Mouse (Mus musculus): ENCODE results near the gene Ankrd13a. TPM values are rescaled to one million over a fixed set of nuclear protein-coding genes. Genes with fewer than 3 reads are reported as not detected.

The Ankrd13a gene
- total RNA-seq, 2 experiments from 2014 or later, result 37.2 to 47.9 TPM

- DNase-seq, result no peak
These were observed 7.3 kb upstream of the Ankrd13a start for GRCm38 (mm10) chr5:114767185-114767584.

DNA sequence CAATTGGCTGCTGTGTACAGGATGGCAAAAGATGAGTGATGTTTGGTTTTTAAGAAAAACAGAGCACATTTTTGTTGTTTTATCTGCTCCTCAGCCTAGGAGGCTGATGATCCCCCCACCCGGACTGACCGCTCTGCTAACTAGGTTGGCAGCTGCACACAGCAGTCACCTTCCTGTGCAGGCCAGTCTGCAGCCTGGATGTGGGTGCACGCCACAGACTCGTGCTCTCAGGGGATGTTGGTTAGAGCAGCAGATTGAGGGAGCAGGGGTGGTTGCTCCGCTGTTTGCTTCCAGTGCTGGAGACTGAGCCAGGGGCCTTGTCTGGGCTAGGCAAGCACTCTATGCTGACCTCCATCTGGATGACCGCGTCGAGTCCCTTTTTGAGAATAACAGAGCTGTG lies 4.7 kb upstream of the Ankrd13a start:
- DNase-seq, result no peak

DNA sequence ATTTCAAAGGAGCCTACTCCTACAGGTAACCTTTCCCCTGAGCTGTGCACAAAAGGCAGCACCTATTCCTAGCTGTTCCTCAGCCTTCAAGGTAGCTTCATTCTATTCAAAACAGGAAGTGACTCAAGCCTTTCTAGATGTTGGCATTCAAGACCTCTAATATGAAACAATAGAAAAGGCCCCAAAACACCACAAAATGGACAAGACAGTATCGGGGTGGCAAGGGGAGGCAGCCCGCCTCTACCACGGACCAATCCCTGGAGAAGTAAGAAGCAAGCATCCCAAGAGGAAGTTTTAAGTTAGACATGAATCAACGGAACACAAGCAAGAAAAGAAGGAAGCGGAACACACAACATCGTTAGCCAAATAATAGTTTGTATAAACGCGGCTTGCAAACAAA lies 2.7 kb upstream of the Ankrd13a start:
- no peak for DNase-seq

DNA sequence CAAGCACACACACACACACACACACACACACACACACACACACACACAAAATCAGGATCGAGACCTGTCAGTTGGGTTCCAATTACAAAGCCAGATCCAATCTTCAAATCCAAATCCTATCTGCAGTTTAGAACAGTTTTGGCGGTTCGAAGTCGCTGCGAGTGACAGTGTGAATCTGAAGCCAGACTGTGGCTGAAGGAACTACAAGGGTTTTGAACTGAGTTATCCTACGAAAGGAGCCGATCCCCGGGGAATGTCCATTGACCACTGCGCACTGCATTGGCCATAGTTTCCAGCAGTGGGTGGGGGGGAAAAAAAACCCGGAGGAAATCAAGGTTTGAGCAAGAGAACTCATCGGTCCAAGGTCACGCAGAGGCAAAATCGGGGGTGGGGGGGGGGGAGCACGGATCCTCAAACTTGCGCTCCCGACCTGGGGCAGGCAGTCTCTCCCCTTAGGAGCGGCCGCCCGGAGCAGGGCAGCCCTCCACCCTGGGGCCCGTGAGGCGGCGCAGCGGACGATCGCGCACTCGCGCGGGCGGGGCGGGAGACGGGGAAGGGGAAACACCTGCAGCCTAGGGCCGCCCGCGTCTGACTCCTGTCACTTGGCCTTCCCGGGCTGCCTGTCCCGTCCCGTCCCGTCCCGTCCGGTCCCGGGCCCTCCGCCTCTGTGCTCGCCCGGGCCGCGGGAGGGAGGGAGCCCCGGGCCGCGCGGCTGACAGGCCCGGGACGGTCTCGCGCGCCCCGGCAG lies 1.8 kb upstream of the Ankrd13a start:
- no peak for DNase-seq

- DNase-seq, result peak; percentile 95 to 96
These were observed 1.2 kb upstream of the Ankrd13a start for GRCm38 (mm10) chr5:114773211-114773710.

- no peak for DNase-seq
These were observed 697 bp upstream of the Ankrd13a start for GRCm38 (mm10) chr5:114773780-114774179.

GRCm38 (mm10) chr5:114775056-114775979 lies 841 bp downstream of the Ankrd13a start, which contains the start of gene Git2:
Gene Git2 (minus strand): TSS chr5:114775517.
- no peak for DNase-seq

- no peak for DNase-seq
These were observed 1.7 kb downstream of the Ankrd13a start for GRCm38 (mm10) chr5:114776174-114776573.

GRCm38 (mm10) chr5:114779956-114780489 lies 5.5 kb downstream of the Ankrd13a start:
- DNase-seq, result no peak

- no peak for DNase-seq
These were observed 6.4 kb downstream of the Ankrd13a start for GRCm38 (mm10) chr5:114780912-114781311.

DNA sequence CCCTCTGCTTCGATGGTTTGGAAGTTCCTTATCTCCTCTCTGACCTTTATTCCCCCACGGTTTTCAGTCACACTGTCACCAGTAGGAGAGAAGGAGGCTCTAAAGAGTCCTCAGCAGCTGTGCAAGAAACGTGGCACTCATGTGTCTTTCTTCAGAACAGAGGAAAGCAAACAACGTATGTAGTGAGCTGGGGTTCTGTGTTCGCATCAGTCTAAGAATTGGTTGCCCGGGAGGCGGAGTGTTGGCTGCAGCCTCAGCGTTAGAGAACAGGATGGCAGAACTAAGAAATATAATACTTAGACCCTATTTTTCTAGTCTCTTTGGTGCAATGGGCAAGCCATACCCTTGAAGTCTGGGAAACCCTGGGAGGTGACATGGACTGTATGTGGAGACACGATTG lies 8.5 kb downstream of the Ankrd13a start:
- DNase-seq, result no peak

GRCm38 (mm10) chr5:114783405-114784163 lies 9.1 kb downstream of the Ankrd13a start:
- DNase-seq, result no peak

GRCm38 (mm10) chr5:114784622-114785165 lies 10.2 kb downstream of the Ankrd13a start:
- no peak for DNase-seq

DNA sequence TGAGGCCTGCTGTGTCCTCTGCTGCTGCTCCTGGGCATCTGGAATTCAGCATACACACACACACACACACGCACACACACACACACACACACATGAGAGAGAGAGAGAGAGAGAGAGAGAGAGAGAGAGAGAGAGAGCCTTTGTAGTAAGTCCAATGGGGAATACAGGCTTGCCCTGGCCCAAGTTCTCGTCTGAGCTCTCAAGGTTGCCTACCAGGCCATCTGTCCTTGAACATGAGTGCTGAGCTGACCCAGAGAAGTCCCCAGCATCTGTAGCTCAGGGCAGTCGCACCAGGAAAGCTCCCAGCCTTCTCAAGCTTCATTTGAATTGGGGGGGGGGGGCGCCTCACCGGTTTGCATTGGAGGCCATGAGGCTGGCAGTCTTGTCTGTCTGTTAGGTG lies 10.7 kb downstream of the Ankrd13a start:
- no peak for DNase-seq

- no peak for DNase-seq
These were observed 18.8 kb downstream of the Ankrd13a start for GRCm38 (mm10) chr5:114793317-114793716.

DNA sequence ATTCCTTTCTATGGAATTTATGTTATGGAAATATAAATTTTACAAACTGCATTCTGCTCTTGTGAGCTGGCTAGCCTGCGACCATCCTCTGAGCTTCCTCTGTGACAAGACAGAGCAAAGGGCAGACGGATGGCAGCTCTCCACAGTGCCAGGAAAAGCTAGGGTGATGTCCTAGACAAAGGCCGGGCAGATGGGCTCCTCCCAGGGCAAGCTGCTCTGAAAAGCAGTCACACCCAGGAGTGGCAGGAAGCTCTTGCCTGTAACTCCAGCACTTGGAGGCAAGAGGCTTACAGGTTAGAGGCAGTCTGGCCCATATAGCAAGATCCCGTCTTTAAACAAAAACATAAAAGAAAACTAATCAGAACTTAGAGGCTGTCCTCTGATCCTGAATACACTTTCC lies 20.1 kb downstream of the Ankrd13a start:
- DNase-seq, result no peak

DNA sequence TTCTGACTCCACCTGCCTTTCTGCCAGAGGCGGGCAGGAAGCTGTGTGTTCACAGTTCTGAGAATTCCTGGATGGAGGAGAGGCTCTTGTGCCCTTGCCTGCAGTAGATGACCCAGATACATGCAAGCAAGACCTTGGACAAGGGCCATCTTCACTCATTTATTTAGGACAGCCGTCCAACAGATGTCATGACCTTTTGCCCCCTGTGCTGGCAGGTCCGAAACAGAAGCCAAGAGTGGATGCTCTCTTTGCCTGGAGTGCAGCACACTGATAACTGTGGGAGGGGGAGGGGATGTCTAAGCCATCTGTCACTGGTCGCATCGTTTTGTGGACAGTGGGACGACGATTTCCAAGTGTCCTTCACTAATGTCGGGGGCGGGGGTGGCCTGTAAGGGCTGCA lies 20.8 kb downstream of the Ankrd13a start:
- no peak for DNase-seq

- DNase-seq, result no peak
These were observed 21.2 kb downstream of the Ankrd13a start for GRCm38 (mm10) chr5:114795653-114796052.

GRCm38 (mm10) chr5:114796299-114797012 lies 22.0 kb downstream of the Ankrd13a start:
- DNase-seq, result no peak

GRCm38 (mm10) chr5:114797253-114797652 lies 22.8 kb downstream of the Ankrd13a start:
- DNase-seq, result no peak

- no peak for DNase-seq
These were observed 25.4 kb downstream of the Ankrd13a start for GRCm38 (mm10) chr5:114799848-114800247.

Measured in layer of hippocampus, postnatal 36 days (tissue).